Mouse (Mus musculus) intestine, embryonic 14.5 days (tissue): ENCODE data around the gene Nmb. TPM values are rescaled to one million over a fixed set of nuclear protein-coding genes. Genes with fewer than 3 reads are reported as not detected.
"Not testable (repeated sequence)": the region's sequence is repeated elsewhere in the genome, so short reads cannot be mapped to it uniquely, and the experiment has no call there.

ENCODE experiments used
- ATAC-seq: fragments of 200-750 bp; cut with Nextera tagmentation; replicated peaks from 2 replicates; pipeline ENCODE4 v1.8.0; 2017; ENCODE audit warnings: low read depth, moderate number of reproducible peaks, moderate TSS enrichment, moderate library complexity; ENCODE audit not compliant: low FRiP score, low TSS enrichment
- DNase-seq: peaks from one replicate; pipeline ENCODE4 v3.0.0-alpha.2; 2018; ENCODE audit warnings: low spot score
- H3K27ac ChIP-seq: fragments of 300-500 bp; sonication (generic); 2 replicates; pipeline ENCODE4 v1.5.1; 2014; ENCODE audit warnings: low read depth, mild to moderate bottlenecking, control low read depth
- H3K27me3 ChIP-seq: fragments of 300-500 bp; sonication (generic); replicated peaks from 2 replicates; pipeline ENCODE4 v1.6.1; 2014; ENCODE audit warnings: low read length, control low read depth; ENCODE audit not compliant: control insufficient read depth, insufficient read depth
- H3K36me3 ChIP-seq: fragments of 300-500 bp; sonication (generic); 2 replicates; pipeline ENCODE4 v1.6.1; 2014; ENCODE audit warnings: low read length, control low read depth; ENCODE audit not compliant: control insufficient read depth, insufficient read depth
- H3K4me1 ChIP-seq: fragments of 300-500 bp; sonication (generic); replicated peaks from 2 replicates; pipeline ENCODE4 v1.6.1; 2014; ENCODE audit warnings: low read length, control low read depth, mixed read lengths; ENCODE audit not compliant: control insufficient read depth, insufficient read depth
- H3K4me2 ChIP-seq: fragments of 300-500 bp; sonication (generic); 2 replicates; pipeline ENCODE4 v1.6.1; 2014; ENCODE audit warnings: low read length
- H3K4me3 ChIP-seq: fragments of 300-500 bp; sonication (generic); 2 replicates; pipeline ENCODE4 v1.5.1; 2014; ENCODE audit warnings: low read depth, low read length, control low read depth, mixed read lengths
- H3K9ac ChIP-seq: fragments of 300-500 bp; sonication (generic); 2 replicates; pipeline ENCODE4 v1.6.1; 2014; ENCODE audit warnings: mild to moderate bottlenecking, low read length
- H3K9me3 ChIP-seq: fragments of 300-500 bp; sonication (generic); 2 replicates; pipeline ENCODE4 v1.6.1; 2016; ENCODE audit warnings: low read length, control low read depth; ENCODE audit not compliant: control insufficient read depth
- WGBS: fragments of 180-500 bp; shearing (Covaris S2); extraction: QIAGEN DNeasy Blood & Tissue Kit; methylation state at CpG from one replicate; pipeline ENCODE4 v1.1.7; 2014; 5-methylcytosine and 5-hydroxymethylcytosine counted together
- polyA plus RNA-seq: library from polyadenylated mRNA; unstranded; fragments of >200 nt; fragmentation: Nextera tagmentation; extraction: Ambion mirVana; gene quantifications from 2 replicates; pipeline ENCODE4 v1.2.1, GENCODE M21; 2014

The Nmb gene
- 7.1 and 7.4 TPM in 2 replicates for polyA plus RNA-seq

DNA sequence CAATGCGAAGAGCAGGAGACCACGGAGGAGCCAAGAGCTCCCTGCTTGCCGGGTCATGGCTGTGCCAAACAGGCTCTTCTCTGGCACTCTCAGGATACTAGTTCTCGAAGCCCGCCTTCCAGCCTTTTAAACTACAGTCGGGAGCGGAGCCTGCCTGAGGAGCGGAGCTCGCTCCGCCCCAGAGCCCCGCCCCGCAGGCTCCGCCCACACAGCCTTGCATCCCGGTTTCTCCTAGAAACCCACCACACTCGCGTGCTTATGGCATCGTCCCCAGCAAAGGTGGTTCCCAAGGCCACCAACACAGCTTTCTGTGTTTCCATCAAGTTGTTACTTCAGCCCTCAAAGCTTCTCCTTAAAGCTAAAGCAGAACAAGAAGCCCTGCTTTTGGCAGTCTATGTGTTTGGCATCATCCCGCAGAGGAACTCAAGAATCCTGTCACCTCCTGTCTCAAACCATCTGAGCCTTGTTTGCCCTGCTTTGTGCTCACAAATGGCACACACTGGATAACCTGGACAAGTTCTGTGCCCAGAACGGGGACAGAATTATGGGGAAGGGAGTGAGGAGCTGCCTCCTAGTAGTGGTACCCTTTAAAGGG, at the start of gene Nmb:
TSS of gene Nmb (minus strand) at position 156 of the 595 bp plus-strand sequence.
- DNase-seq: peak; percentile 83
- H3K9ac ChIP-seq: peak within 1 kb of the TSS; percentile 45
- no peak within 1 kb of the TSS for H3K27ac ChIP-seq
- H3K4me2 ChIP-seq: peak within 1 kb of the TSS; percentile 69
- 4% methylated on average over 19 of the region's 19 CpGs for WGBS
- peak within 1 kb of the TSS; percentile 32 for H3K4me3 ChIP-seq
- H3K4me1 ChIP-seq: peaks cover 16% of the 10 kb centered on the region
- ATAC-seq: 0 out of 2 replicates have a peak, but pooled peaks have one; percentile 40
- H3K27me3 ChIP-seq: no peaks in the 10 kb centered on the region
- H3K36me3 ChIP-seq: peaks cover 7% of the 10 kb centered on the region; the same call in 1 of the 2 replicates
- H3K9me3 ChIP-seq: no peaks in the 10 kb centered on the region

DNA sequence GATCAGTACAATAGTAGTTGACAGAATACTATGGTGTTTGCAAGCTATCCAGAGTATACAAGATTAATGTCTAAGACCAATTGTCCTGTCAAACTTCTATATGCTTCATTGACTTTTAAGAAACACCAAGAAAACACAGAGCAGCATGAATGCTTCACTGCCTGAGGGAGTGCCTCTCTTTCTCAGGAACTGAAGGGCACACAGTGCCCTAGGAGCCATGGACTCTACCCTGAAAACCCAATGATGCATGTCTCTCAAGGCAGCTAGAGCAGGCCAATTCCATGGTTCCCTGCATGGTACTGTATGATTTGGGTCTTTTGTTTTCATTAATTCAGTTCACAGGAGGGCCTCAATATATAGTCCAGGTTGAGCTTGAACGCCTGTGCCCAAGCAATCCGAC, 49.4 kb upstream of the Nmb start:
- no peaks in the 10 kb centered on the region for H3K4me1 ChIP-seq
- no peak for DNase-seq
- no peak overlapping the region for H3K4me3 ChIP-seq
- no peak overlapping the region for H3K4me2 ChIP-seq
- no peak for ATAC-seq
- H3K36me3 ChIP-seq: no peaks in the 10 kb centered on the region
- no peaks in the 10 kb centered on the region for H3K9me3 ChIP-seq
- no peak overlapping the region for H3K27ac ChIP-seq
- no peaks in the 10 kb centered on the region for H3K27me3 ChIP-seq
- H3K9ac ChIP-seq: no peak overlapping the region
- WGBS: 80% methylated on average over 2 of the region's 2 CpGs

DNA sequence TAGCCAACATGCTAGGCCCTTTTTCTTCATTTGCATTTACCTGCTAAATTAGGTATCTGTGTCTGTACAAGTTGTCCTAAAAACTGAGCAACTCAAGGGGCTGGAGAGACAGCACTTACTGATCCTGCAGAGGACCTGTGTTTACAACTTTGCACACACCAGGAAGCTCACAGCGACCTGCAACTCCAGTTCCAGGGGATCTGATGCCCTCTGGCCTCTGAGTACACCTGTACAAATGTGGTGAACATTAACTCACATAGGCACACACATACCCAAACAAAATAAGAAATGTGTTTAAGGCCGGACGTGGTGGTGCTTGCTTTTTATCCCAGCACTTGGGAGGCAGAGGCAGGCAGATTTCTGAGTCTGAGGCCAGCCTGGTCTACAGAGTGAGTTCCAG, 47.3 kb upstream of the Nmb start:
- no peak overlapping the region for H3K4me3 ChIP-seq
- no peaks in the 10 kb centered on the region for H3K36me3 ChIP-seq
- no peaks in the 10 kb centered on the region for H3K9me3 ChIP-seq
- no peaks in the 10 kb centered on the region; the same call in 1 of the 2 replicates for H3K4me1 ChIP-seq
- ATAC-seq (no peak), DNase-seq (no peak)
- 63% methylated on average over 3 of the region's 3 CpGs for WGBS
- H3K27me3 ChIP-seq: no peaks in the 10 kb centered on the region
- H3K27ac ChIP-seq: no peak overlapping the region
- no peak overlapping the region for H3K4me2 ChIP-seq
- no peak overlapping the region for H3K9ac ChIP-seq

DNA sequence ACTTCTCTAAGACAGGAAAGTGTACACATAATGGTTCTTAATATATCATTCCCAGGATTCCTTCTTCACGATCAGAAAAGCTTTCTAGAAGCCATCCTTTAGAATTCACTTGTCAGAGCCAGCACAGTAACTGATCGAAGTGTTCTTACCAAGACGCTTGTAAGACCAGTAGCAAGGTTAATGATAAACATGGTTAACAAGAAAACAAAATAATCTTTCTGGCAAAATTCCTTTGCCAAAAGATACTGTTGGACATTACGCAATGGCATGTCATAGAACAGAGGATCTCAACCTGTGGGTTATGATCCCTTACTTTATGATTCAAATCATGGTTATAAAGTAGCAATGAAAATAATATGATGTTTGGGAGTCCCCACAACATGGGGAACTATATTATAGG, 46.6 kb upstream of the Nmb start:
- WGBS: 84% methylated on average over 4 of the region's 4 CpGs
- Histone ChIP-seq H3K27ac (no peak overlapping the region), H3K9me3 (no peaks in the 10 kb centered on the region), H3K4me3 (no peak overlapping the region), H3K36me3 (no peaks in the 10 kb centered on the region), H3K4me2 (no peak overlapping the region), H3K9ac (no peak overlapping the region), H3K4me1 (peaks cover 2% of the 10 kb centered on the region; the same call in 1 of the 2 replicates), H3K27me3 (no peaks in the 10 kb centered on the region)
- no peak for ATAC-seq
- no peak for DNase-seq

DNA sequence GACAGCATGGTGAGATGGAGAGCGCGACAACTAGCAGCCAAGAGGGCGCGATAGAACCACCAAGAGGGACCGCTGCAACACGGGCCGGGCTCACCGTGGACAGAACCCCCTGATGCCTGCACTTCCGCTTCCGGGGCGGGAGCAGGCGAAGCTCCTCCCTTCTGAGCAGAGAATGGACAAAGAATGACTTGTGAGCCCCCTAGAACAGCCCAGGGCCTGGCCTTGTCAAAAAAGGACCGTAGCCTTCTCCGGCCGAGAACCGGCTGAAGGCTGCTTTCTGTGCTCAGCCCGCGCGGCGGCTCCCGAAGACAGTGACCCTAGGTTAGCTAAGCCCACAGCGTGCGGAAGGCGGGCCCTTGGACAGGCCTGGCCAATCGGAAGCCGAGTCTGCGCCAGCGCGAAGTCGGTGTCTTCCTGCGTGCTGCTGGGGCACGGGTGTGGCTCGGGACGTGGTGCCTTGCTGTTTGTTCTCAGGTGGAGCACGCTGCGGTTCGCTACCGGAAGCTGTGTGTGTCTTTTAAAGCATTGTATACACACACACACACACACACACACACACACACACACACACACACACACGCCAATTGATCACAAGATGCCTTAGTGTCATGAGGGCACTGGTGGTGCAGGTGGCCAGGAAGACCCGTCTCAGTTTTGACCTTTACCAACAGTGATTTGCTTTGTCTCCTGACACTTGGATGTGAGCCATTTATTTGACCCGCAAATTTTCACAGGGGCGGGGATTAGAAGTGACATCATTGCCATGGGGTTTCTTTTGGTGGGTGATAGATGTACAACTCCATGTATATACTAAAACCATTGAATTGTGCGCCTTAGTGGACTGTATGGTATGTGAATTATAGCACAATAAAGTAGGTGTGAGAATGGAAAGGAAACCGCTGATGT, 42.8 kb upstream of the Nmb start, which contains the start of gene Sec11a:
TSS of gene Sec11a (minus strand) at position 336 of the 906 bp plus-strand sequence.
- Histone ChIP-seq H3K9me3 (no peaks in the 10 kb centered on the region), H3K4me1 (peaks cover 8% of the 10 kb centered on the region; the same call in 1 of the 2 replicates), H3K4me3 (peak within 1 kb of the TSS; percentile 85), H3K27ac (peak within 1 kb of the TSS; percentile 85), H3K27me3 (no peaks in the 10 kb centered on the region), H3K4me2 (peak within 1 kb of the TSS; percentile 94), H3K36me3 (0 out of 2 replicates have a peak, but pooled peaks cover 5% of the 10 kb centered on the region), H3K9ac (peak within 1 kb of the TSS; percentile 68)
- peak; percentile 99 for DNase-seq
- ATAC-seq: peak; percentile 99
- 2% methylated on average over 44 of the region's 44 CpGs for WGBS

DNA sequence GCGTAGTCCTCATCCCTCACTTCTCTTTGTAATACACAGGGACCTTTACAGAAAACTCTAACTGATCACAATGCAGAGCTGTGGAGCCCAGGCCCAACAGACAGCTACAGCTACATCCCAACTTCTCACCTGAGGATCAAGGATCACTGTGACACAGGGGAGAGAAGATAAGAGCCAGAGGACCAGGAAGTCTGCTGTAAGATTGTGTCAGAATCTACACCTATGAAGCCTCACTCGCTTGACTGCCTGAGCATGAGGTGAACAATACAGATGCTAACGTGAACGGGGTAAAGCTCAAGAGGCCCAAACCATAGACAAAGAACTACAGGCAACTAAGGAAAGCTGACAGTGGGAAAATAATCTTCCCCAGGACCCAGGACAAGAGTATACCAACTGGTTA, 34.9 kb upstream of the Nmb start:
- peaks cover 5% of the 10 kb centered on the region for H3K36me3 ChIP-seq
- no peaks in the 10 kb centered on the region for H3K4me1 ChIP-seq
- H3K9me3 ChIP-seq: no peaks in the 10 kb centered on the region
- no peak overlapping the region for H3K27ac ChIP-seq
- H3K4me3 ChIP-seq: no peak overlapping the region
- no peak overlapping the region for H3K4me2 ChIP-seq
- no peak overlapping the region for H3K9ac ChIP-seq
- 95% methylated on average over 4 of the region's 4 CpGs for WGBS
- ATAC-seq (no peak), DNase-seq (no peak)
- H3K27me3 ChIP-seq: no peaks in the 10 kb centered on the region

DNA sequence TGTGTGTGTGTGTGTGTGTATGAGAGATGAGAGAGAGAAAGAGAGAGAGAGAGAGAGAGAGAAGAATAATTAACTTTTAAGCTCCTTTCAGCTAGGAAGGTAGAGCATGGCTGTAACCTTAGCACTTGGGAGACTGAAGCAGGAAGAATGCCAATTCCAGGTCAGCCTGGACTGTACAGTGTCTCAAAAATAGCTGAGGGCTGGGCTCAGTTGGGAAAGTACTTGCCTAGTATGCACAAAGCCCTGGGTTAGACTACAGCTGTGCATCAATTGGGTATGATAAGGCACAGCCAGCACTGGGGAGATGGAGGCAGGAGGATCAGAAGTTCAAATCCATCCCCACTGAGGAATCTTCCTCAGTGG, 32.4 kb upstream of the Nmb start:
- not testable (repeated sequence) for H3K27me3 ChIP-seq, ATAC-seq, H3K4me2 ChIP-seq

DNA sequence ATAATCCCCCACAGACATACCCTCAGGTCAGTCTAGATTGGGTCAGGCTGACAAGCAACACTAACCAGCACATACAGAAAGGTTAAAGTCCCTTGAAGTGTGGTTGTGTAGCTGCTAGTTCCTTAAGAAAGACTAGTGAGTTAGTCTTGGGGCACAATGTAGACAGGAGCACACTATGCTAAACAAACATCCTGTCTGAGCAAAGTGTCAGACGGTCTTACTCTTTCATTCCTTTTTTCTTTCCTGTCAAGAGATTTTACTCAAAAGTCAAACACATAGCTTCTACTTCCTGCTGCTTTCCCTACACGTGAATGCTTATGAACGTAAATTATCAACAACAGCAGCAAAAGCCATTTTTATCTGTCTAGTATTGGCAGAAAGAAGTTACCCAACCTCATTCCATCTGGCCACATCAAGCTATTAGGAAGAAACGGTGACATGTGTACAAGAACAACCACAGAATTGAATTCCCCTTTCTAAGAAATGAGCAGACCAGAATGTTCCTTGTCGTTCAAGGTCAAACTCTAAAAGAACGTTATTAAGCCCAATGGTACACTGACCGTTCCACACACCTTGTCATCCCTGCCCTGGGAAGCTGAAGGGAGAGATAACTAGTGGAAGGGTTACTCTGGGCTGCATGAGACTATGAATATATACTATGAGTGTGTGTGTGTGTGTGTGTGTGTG, 31.9 kb upstream of the Nmb start:
- not testable (repeated sequence) for H3K27me3 ChIP-seq, H3K27ac ChIP-seq, DNase-seq, H3K4me2 ChIP-seq, H3K4me3 ChIP-seq, H3K4me1 ChIP-seq, ATAC-seq, H3K9ac ChIP-seq, H3K9me3 ChIP-seq
- WGBS: 57% methylated on average over 7 of the region's 7 CpGs
- peaks cover 30% of the 10 kb centered on the region for H3K36me3 ChIP-seq

More for the DNA sequence above, 32.4 kb upstream of the Nmb start:
- H3K4me1 ChIP-seq, H3K9ac ChIP-seq, H3K4me3 ChIP-seq, H3K27ac ChIP-seq, H3K9me3 ChIP-seq, DNase-seq: not testable (repeated sequence)
- H3K36me3 ChIP-seq: peaks cover 27% of the 10 kb centered on the region
